Mouse (Mus musculus) thymus, postnatal 0 days (tissue): ENCODE measurements around the gene Gm13694. TPM values are rescaled to one million over a fixed set of nuclear protein-coding genes. Genes with fewer than 3 reads are reported as not detected.

Source experiments
- DNase-seq: peaks from one replicate; pipeline ENCODE4 v3.0.0-alpha.2; 2015; ENCODE audit warnings: low spot score
- polyA plus RNA-seq: library from polyadenylated mRNA; unstranded; fragments of >200 nt; fragmentation: Nextera tagmentation; extraction: Ambion mirVana; gene quantifications from 2 replicates; pipeline ENCODE4 v1.2.1, GENCODE M21; 2015

The Gm13694 gene
- polyA plus RNA-seq, 1 experiment from 2014 or later: not detected

- DNase-seq: no peak
Observed at GRCm38 (mm10) chr2:84023319-84023718, 44.6 kb downstream of the Gm13694 start.

DNA sequence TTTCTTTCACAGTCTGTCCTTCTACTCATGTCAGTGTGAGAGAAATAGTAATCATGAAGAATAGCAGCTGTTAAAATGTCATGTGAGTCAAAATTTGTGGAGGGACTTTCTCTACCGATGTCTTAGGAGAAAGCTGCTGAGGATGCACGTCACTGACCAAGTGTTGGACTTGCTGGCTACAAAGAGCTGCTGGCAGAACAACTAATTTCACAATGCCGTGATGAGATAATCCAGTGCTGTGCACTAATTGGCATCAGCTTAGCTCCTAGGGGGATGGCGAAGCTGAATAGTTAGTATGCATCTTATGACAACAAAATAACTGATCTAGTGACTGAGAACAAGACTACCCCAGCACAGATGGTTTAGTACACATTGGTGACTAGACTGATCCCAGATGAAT is 46.5 kb downstream of the Gm13694 start:
- no peak for DNase-seq

Other genes starting within 250 kb of the Gm13694 start
- gene Fam171b, start 166.3 kb upstream of the Gm13694 start, polyA plus RNA-seq: 0.60 and 0.94 TPM in 2 replicates
- gene Zswim2, start 37.7 kb upstream of the Gm13694 start, polyA plus RNA-seq: 0.06 TPM in 1 of 2 replicates, not detected in the other
- not detected in 2 replicates for gene Gm13698, start 23.2 kb upstream of the Gm13694 start, polyA plus RNA-seq
- not detected in 2 replicates for gene Gm13693, start 17.4 kb upstream of the Gm13694 start, polyA plus RNA-seq
- not detected in 2 replicates for gene Gm13695, start 11.6 kb upstream of the Gm13694 start, polyA plus RNA-seq
- gene Gm13696, start 5.8 kb upstream of the Gm13694 start, polyA plus RNA-seq: not detected in 2 replicates
- not detected in 2 replicates for gene Gm13697, start 5.8 kb downstream of the Gm13694 start, polyA plus RNA-seq
- not detected in 2 replicates for gene Gm13691, start 11.6 kb downstream of the Gm13694 start, polyA plus RNA-seq